4 mouse cellular contexts compared by ENCODE assay signal in genomic region chr5:32178720-32179119, GRCm38 (mm10). TPM values are rescaled to one million over a fixed set of nuclear protein-coding genes. Genes with fewer than 3 reads are reported as not detected.
"Had no signal": no experiment of that assay in that cellular context is flagged by ENCODE, and none has a peak within 500 bp of the region (broad histone marks: within the 10 kb centered on the region; RNA-seq: fewer than 3 reads in every experiment).

No protein-coding gene starts in this region.

RNA-seq across cellular contexts. Expression of gene Plb1, which starts 53.8 kb away (rescaled TPM):
- polyA plus RNA-seq: neural tube, embryonic 12.5 days; neural tube, embryonic 13.5 days; neural tube, embryonic 14.5 days; neural tube, embryonic 15.5 days had no signal
